7 mouse cellular contexts compared by ENCODE assay signal in the genomic region with DNA sequence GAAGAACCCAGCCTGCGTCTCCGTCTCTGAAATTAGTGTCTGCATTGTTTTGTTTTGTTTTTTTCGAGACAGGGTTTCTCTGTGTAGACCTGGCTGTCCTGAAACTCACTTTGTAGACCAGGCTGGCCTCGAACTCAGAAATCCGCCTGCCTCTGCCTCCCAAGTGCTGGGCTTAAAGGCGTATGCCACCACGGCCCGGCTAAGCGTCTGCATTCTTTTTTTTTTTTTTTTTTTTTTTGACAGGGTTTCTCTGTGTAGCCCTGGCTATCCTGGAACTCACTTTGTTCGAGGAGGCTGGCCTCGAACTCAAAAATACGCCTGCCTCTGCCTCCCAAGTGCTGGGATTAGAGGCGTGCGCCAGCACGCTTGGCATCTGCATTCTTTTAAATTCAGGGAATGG. TPM values are rescaled to one million over a fixed set of nuclear protein-coding genes. Genes with fewer than 3 reads are reported as not detected.
DNase-seq lines count a peak whose midpoint lies in the region; ATAC-seq and TF ChIP-seq lines count a peak whose summit lies in the region.
"Not testable (repeated sequence)": the region's sequence is repeated elsewhere in the genome, so short reads cannot be mapped to it uniquely, and the experiment has no call there.

No protein-coding gene starts in this region.

- not testable (repeated sequence) for H3K9ac ChIP-seq in forebrain, embryonic 14.5 days (ENCODE audit: low read length); heart, embryonic 16.5 days (ENCODE audit: low read length); intestine, embryonic 16.5 days (ENCODE audit: low read depth, low read length); limb, embryonic 14.5 days (ENCODE audit: low read depth, low read length, severe bottlenecking); lung, embryonic 16.5 days (ENCODE audit: low read length)
- H3K9ac ChIP-seq in midbrain, postnatal 0 days (replicated peaks; ENCODE audit: low read length, poor library complexity, severe bottlenecking): 0 out of 2 replicates have a peak overlapping the region, but pooled peaks have one; percentile 52

- ATAC-seq in forebrain, embryonic 14.5 days; heart, embryonic 16.5 days (replicated peaks; ENCODE audit: extremely low read depth, insufficient read depth, low FRiP score); intestine, embryonic 16.5 days; limb, embryonic 14.5 days (ENCODE audit: low FRiP score, low read depth); lung, embryonic 16.5 days (ENCODE audit: low read depth); midbrain, postnatal 0 days (ENCODE audit: low FRiP score): not testable (repeated sequence)

- H3K4me2 ChIP-seq in forebrain, embryonic 14.5 days (ENCODE audit: low read length): peak overlapping the region; percentile 98; the same call in 1 of the 2 replicates
- H3K4me2 ChIP-seq in heart, embryonic 16.5 days (ENCODE audit: low read depth, low read length): peak overlapping the region; percentile 83
- H3K4me2 ChIP-seq in intestine, embryonic 16.5 days (ENCODE audit: low read depth, low read length): peak overlapping the region; percentile 95
- peak overlapping the region; percentile 96; the same call in 1 of the 2 replicates for H3K4me2 ChIP-seq in limb, embryonic 14.5 days (replicated peaks; ENCODE audit: low read depth, low read length, severe bottlenecking)
- peak overlapping the region; percentile 99; the same call in 1 of the 2 replicates for H3K4me2 ChIP-seq in lung, embryonic 16.5 days (ENCODE audit: low read depth, low read length)
- peak overlapping the region; percentile 93 for H3K4me2 ChIP-seq in midbrain, postnatal 0 days (ENCODE audit: low read depth, low read length, poor library complexity, severe bottlenecking)

- DNase-seq in forebrain, embryonic 14.5 days (ENCODE audit: low spot score); limb, embryonic 14.5 days (ENCODE audit: low spot score); midbrain, postnatal 0 days (ENCODE audit: low spot score): not testable (repeated sequence)

- H3K9me3 ChIP-seq in forebrain, embryonic 14.5 days (replicated peaks; ENCODE audit: control insufficient read depth, low read length); heart, embryonic 16.5 days (replicated peaks; ENCODE audit: control insufficient read depth, low read length); intestine, embryonic 16.5 days (ENCODE audit: control insufficient read depth, low read length); limb, embryonic 14.5 days (ENCODE audit: control insufficient read depth, low read length); lung, embryonic 16.5 days (ENCODE audit: control insufficient read depth, low read length); midbrain, postnatal 0 days (ENCODE audit: low read length): not testable (repeated sequence)

- not testable (repeated sequence) for H3K4me1 ChIP-seq in cortical plate, adult 2 months (ENCODE audit: control insufficient read depth, insufficient read depth, low read length); forebrain, embryonic 14.5 days (ENCODE audit: control insufficient read depth, insufficient read depth, low read length); heart, embryonic 16.5 days (ENCODE audit: control insufficient read depth, insufficient read depth, low read length); intestine, embryonic 16.5 days (ENCODE audit: control insufficient read depth, insufficient read depth, low read length); limb, embryonic 14.5 days (ENCODE audit: control insufficient read depth, insufficient read depth, low read length); lung, embryonic 16.5 days (replicated peaks; ENCODE audit: control insufficient read depth, insufficient read depth, low read length); midbrain, postnatal 0 days (ENCODE audit: insufficient read depth, low read length)

- not testable (repeated sequence) for TF ChIP-seq POLR2A in cortical plate, adult 2 months (IDR thresholded peaks at IDR 0.05; ENCODE audit: extremely low read depth, insufficient read depth, low read length); limb, embryonic 14.5 days (IDR thresholded peaks at IDR 0.05; ENCODE audit: borderline replicate concordance, extremely low read depth, insufficient read depth, insufficient read length)

- not testable (repeated sequence) for H3K36me3 ChIP-seq in forebrain, embryonic 14.5 days (ENCODE audit: control insufficient read depth, insufficient read depth, low read length); heart, embryonic 16.5 days (ENCODE audit: control insufficient read depth, insufficient read depth); intestine, embryonic 16.5 days (ENCODE audit: control insufficient read depth, insufficient read depth, low read length); limb, embryonic 14.5 days (ENCODE audit: control insufficient read depth, insufficient read depth, low read length); lung, embryonic 16.5 days (ENCODE audit: control insufficient read depth, insufficient read depth, low read length); midbrain, postnatal 0 days (ENCODE audit: insufficient read depth, low read length)

- H3K27ac ChIP-seq in cortical plate, adult 2 months (ENCODE audit: insufficient read depth, low read length); forebrain, embryonic 14.5 days (ENCODE audit: low read depth, low read length); heart, embryonic 16.5 days (ENCODE audit: low read length); intestine, embryonic 16.5 days (ENCODE audit: low read length); limb, embryonic 14.5 days (replicated peaks; ENCODE audit: low read depth, low read length); lung, embryonic 16.5 days (ENCODE audit: low read length); midbrain, postnatal 0 days (ENCODE audit: low read depth, low read length): not testable (repeated sequence)

- WGBS in forebrain, embryonic 14.5 days: 83% methylated on average over 15 of the region's 15 CpGs
- 84% methylated on average over 15 of the region's 15 CpGs for WGBS in heart, embryonic 16.5 days
- 88% methylated on average over 15 of the region's 15 CpGs for WGBS in intestine, embryonic 16.5 days
- WGBS in limb, embryonic 14.5 days: 87% methylated on average over 15 of the region's 15 CpGs
- 78% methylated on average over 15 of the region's 15 CpGs for WGBS in lung, embryonic 16.5 days
- WGBS in midbrain, postnatal 0 days: 93% methylated on average over 15 of the region's 15 CpGs

- not testable (repeated sequence) for H3K27me3 ChIP-seq in forebrain, embryonic 14.5 days (replicated peaks; ENCODE audit: control insufficient read depth, insufficient read depth, low read length); heart, embryonic 16.5 days (ENCODE audit: control insufficient read depth, insufficient read depth, low read length); intestine, embryonic 16.5 days (replicated peaks; ENCODE audit: control insufficient read depth, insufficient read depth, low read length); limb, embryonic 14.5 days (ENCODE audit: control insufficient read depth, insufficient read depth, low read length); lung, embryonic 16.5 days (ENCODE audit: control insufficient read depth, insufficient read depth, low read depth, low read length); midbrain, postnatal 0 days (ENCODE audit: insufficient read depth, low read length)

- TF ChIP-seq CTCF in cortical plate, adult 2 months (IDR thresholded peaks at IDR 0.05; ENCODE audit: extremely low read depth, insufficient read depth, low read length); midbrain, postnatal 0 days (IDR thresholded peaks at IDR 0.05): not testable (repeated sequence)

- H3K4me3 ChIP-seq in cortical plate, adult 2 months (ENCODE audit: insufficient read depth, low read length): peak overlapping the region; percentile 91
- 0 out of 2 replicates have a peak overlapping the region, but pooled peaks have one; percentile 56 for H3K4me3 ChIP-seq in forebrain, embryonic 14.5 days (ENCODE audit: low read depth, low read length)
- H3K4me3 ChIP-seq in heart, embryonic 16.5 days (ENCODE audit: low read length): peak overlapping the region; percentile 95
- peak overlapping the region; percentile 83; the same call in 1 of the 2 replicates for H3K4me3 ChIP-seq in intestine, embryonic 16.5 days (ENCODE audit: low read length)
- peak overlapping the region; percentile 50; the same call in 1 of the 2 replicates for H3K4me3 ChIP-seq in limb, embryonic 14.5 days (replicated peaks; ENCODE audit: low read length)
- not testable (repeated sequence) for H3K4me3 ChIP-seq in lung, embryonic 16.5 days (ENCODE audit: low read length)
- H3K4me3 ChIP-seq in midbrain, postnatal 0 days (ENCODE audit: low read depth, low read length): peak overlapping the region; percentile 66

RNA-seq across cellular contexts. Expression of a gene that starts 0.8 kb away (rescaled TPM):
- 4.9 and 5.5 TPM in 2 replicates for polyA plus RNA-seq in cortical plate, adult 2 months (2012; rRNA removed)
- 4.1 and 4.4 TPM in 2 replicates for polyA plus RNA-seq in forebrain, embryonic 14.5 days (2014; fragmentation: Nextera tagmentation; extraction: Ambion mirVana)
- polyA plus RNA-seq in heart, embryonic 16.5 days (2015; fragmentation: Nextera tagmentation; extraction: Ambion mirVana): 37.0 and 38.3 TPM in 2 replicates
- polyA plus RNA-seq in intestine, embryonic 16.5 days (2015; fragmentation: Nextera tagmentation; extraction: Ambion mirVana): 20.1 and 21.3 TPM in 2 replicates
- polyA plus RNA-seq in limb, embryonic 14.5 days (2012; rRNA removed): 3.3 and 4.2 TPM in 2 replicates
- 6.5 and 7.6 TPM in 2 replicates for polyA plus RNA-seq in limb, embryonic 14.5 days (2014; fragmentation: Nextera tagmentation; extraction: Ambion mirVana)
- polyA plus RNA-seq in lung, embryonic 16.5 days (2015; fragmentation: Nextera tagmentation; extraction: Ambion mirVana): 11.2 and 11.8 TPM in 2 replicates
- 11.0 and 14.0 TPM in 2 replicates for total RNA-seq in midbrain, postnatal 0 days (2014; rRNA removed)
- polyA plus RNA-seq in midbrain, postnatal 0 days (2015; fragmentation: Nextera tagmentation; extraction: Ambion mirVana): 7.2 and 8.0 TPM in 2 replicates

RNA-seq across cellular contexts. Expression of a gene that starts 46.7 kb away (rescaled TPM):
- polyA plus RNA-seq in cortical plate, adult 2 months (2012; rRNA removed): 149 and 157 TPM in 2 replicates
- polyA plus RNA-seq in forebrain, embryonic 14.5 days (2014; fragmentation: Nextera tagmentation; extraction: Ambion mirVana): 473 and 475 TPM in 2 replicates
- 424 and 489 TPM in 2 replicates for polyA plus RNA-seq in heart, embryonic 16.5 days (2015; fragmentation: Nextera tagmentation; extraction: Ambion mirVana)
- 497 and 511 TPM in 2 replicates for polyA plus RNA-seq in intestine, embryonic 16.5 days (2015; fragmentation: Nextera tagmentation; extraction: Ambion mirVana)
- polyA plus RNA-seq in limb, embryonic 14.5 days (2012; rRNA removed): 376 and 429 TPM in 2 replicates
- 518 and 519 TPM in 2 replicates for polyA plus RNA-seq in limb, embryonic 14.5 days (2014; fragmentation: Nextera tagmentation; extraction: Ambion mirVana)
- 485 and 516 TPM in 2 replicates for polyA plus RNA-seq in lung, embryonic 16.5 days (2015; fragmentation: Nextera tagmentation; extraction: Ambion mirVana)
- 750 and 756 TPM in 2 replicates for total RNA-seq in midbrain, postnatal 0 days (2014; rRNA removed)
- 309 and 319 TPM in 2 replicates for polyA plus RNA-seq in midbrain, postnatal 0 days (2015; fragmentation: Nextera tagmentation; extraction: Ambion mirVana)
